Mouse (Mus musculus): Measurements from ENCODE around the gene Il1f10. TPM values are rescaled to one million over a fixed set of nuclear protein-coding genes. Genes with fewer than 3 reads are reported as not detected.

Il1f10 gene
- polyA plus RNA-seq, 1 experiment from 2014 or later: not detected

Other genes with a start within 250 kb of the Il1f10 start
- 1.4 and 2.3 TPM in 2 replicates for gene Hnmt, start 241.8 kb upstream of the Il1f10 start, polyA plus RNA-seq (2016; fragmentation: Nextera tagmentation; extraction: Ambion mirVana)
- not detected in 2 replicates for gene Tbpl2, start 194.6 kb upstream of the Il1f10 start, polyA plus RNA-seq (2016; fragmentation: Nextera tagmentation; extraction: Ambion mirVana)
- gene Il1f8, start 138.0 kb upstream of the Il1f10 start, polyA plus RNA-seq (2016; fragmentation: Nextera tagmentation; extraction: Ambion mirVana): not detected in 2 replicates
- not detected in 2 replicates for gene Il1f9, start 104.7 kb upstream of the Il1f10 start, polyA plus RNA-seq (2016; fragmentation: Nextera tagmentation; extraction: Ambion mirVana)
- gene Il1f6, start 75.8 kb upstream of the Il1f10 start, polyA plus RNA-seq (2016; fragmentation: Nextera tagmentation; extraction: Ambion mirVana): not detected in 2 replicates
- gene Il1f5, start 14.2 kb upstream of the Il1f10 start, polyA plus RNA-seq (2016; fragmentation: Nextera tagmentation; extraction: Ambion mirVana): not detected in 2 replicates
- gene Il1rn, start 45.7 kb downstream of the Il1f10 start, polyA plus RNA-seq (2016; fragmentation: Nextera tagmentation; extraction: Ambion mirVana): not detected in 2 replicates
- 0.46 and 1.1 TPM in 2 replicates for gene Psd4, start 76.4 kb downstream of the Il1f10 start, polyA plus RNA-seq (2016; fragmentation: Nextera tagmentation; extraction: Ambion mirVana)
- gene Pax8, start 184.4 kb downstream of the Il1f10 start, polyA plus RNA-seq (2016; fragmentation: Nextera tagmentation; extraction: Ambion mirVana): 6.8 and 7.2 TPM in 2 replicates